Mouse (Mus musculus): ENCODE data around the gene Gad1.

Gene Gad1

DNA sequence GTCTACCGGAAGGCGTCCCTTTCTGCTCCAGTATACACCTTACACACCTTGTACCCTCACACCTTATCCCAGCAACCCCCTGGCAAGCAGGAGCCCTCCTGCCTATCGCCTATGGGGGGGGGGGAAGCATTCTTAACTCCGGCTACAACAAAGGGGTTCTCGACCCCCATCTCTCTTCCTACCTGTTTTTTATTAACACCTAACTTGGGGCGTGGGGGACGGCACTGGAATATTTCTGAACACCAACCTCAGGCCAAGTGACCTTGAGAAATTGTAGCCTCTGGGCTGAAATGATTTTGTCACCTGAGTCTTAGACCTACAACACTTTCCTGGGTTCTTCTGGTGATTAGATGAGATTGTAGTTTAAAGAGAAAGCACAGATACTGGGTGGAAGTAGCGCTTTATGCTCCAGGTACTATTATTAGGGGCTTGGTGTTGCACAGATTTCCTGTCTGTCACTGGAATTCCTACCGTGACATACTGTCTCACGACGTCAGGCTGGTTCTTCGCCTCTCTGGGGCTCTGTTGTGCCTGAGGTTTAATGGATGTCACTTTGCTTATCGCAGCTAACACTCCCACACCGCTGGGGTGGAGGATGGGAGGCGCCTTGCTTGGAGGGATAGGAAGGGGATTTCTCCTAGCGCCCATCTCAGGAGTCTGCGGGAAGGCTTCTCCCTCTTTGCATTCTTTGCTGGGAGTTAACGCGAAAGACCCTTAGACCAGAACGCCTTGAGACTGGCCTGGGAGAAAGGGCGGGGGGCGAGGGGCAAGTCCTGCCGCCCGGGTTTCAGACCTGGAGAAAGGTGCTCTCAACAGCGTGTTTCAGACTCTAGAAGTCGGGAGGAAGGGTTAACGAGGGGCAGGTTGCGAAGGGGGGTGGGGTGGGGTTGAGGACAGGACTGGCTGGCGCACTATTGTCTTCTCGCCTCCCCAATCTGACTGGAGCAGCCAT is 13.1 kb downstream of the Gad1 start:
- DNase-seq, result no peak

GRCm38 (mm10) chr2:70566603-70566981 is 13.7 kb downstream of the Gad1 start:
- DNase-seq, result no peak

- DNase-seq, result no peak
Observed at GRCm38 (mm10) chr2:70567071-70567681, 14.3 kb downstream of the Gad1 start.

DNA sequence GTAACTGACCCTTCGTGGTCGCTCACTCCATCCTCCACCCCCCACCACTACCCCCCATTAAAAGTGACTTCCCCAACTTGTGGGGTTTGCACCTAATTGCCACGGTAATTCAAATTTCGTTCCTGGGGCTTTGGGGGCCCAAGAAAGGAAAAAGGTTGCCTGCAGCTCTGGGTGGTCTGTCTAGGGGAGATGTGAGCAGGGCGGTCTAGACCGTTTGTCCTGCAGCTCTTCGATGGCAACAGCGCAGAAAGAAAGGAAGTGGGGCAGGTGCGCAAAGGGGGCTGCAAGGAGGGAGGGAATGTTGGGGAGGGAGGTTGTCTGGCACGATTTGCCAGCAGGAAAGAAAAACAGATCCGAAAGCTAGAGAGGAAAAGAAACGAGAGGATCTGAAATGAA is 14.8 kb downstream of the Gad1 start:
- DNase-seq, result no peak

DNA sequence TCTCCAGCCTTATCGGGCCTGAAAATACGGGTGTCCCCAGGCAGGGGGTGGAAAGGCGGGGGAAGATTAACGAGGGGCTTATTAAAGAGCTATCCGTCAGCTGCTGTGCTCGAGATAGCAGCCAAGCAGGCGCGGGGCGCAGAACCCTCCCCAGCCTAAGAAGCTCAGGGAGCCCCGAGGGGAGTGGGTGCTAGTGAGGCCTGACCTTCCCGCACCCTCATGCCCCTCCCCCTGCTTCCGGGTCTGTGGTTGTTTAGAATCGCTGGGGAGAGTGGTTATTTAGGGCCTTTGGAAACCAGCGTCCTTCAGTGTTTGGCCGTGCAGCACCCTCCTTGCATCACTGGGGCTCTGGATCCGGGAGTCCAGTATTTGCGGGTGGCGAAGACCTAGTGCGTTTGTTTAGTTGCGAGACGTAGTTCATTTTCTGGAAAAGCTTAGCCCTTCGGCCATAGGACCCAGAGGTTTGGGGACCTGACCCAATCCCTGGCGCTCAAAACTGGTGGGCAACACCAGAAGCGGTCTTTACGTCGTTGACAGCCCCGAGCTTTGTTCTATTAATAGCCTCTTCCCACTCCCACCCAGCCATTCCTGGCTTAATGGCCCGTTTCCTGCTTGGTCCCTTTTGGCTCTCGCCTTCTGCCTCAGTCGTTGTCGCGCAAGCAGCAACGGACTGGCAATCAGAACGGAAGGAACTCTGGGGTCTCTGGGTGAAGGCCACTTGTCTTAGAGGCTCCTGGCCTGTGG is 15.5 kb downstream of the Gad1 start:
- DNase-seq, result no peak

- DNase-seq, result no peak
Observed at GRCm38 (mm10) chr2:70571698-70572097, 18.8 kb downstream of the Gad1 start.

GRCm38 (mm10) chr2:70572251-70572650 is 19.4 kb downstream of the Gad1 start:
- DNase-seq, result no peak

DNA sequence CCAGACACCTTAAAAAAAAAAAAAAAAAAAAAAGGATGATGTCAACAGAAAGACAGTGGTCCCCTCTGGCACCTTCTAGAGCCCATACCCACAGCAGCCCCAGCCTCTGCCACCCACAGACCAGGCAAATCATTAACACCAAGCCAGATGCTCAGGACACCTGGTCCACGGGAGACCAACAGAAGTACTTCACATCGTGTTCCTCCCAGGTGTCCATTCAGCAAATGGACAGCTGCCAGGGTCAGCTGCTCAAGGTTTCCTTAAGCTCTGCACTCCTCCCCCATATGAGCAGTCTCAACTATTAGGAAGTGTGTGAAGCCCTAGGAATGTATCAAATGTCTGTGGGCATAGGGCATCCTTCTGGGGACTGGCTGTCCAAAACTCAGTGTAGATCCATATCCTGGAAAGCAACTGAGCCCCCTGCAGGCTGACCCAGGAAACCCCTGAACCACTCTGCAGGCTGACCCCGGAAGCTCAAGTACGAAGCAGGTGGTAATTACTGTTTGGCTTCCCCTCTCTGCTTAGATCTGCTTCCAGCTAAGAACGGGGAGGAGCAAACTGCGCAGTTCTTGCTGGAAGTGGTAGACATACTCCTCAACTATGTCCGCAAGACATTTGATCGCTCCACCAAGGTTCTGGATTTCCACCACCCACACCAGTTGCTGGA is 20.8 kb downstream of the Gad1 start:
- DNase-seq, result no peak

DNA sequence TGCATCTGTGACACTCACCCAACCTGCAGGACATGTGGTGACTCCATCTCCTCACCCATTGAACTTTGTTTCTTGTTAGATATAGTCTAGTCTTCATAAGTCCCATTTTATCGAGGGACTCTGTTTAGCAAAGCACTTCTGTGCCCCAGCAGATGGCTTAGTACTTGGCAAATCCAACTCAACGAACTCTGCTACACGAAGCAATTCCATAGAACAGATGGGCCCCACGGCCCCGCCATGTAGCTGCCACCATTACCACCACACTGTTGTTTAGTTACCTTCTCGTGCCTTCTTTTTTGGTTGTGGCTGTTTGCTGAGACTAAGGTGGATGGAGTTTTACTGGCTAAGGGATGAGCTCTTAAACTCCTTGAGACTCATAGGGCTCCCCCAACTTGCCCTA is 35.3 kb downstream of the Gad1 start:
- DNase-seq, result peak; percentile 56

- peak; percentile 75 for DNase-seq
Observed at GRCm38 (mm10) chr2:70592432-70592831, 39.6 kb downstream of the Gad1 start.

DNA sequence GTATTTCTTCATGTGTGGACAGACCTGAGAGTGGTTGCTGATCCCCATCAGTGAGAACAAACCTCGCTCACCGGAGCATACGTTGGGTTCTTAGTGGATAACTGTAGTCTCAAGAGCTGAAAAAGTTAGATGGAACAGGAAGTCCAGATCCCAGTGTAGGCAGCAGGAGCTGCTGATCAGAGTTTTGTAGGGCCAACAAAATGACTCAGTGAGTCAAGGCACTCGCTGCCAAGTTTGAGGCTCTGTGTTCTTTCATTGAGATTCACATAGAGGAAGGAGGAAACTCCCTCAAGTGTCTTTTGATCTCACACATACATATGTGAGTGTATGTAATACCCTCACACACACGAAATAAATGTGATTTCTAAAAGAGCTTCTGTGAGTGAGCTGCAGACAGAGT is 40.8 kb downstream of the Gad1 start:
- DNase-seq, result no peak

GRCm38 (mm10) chr2:70595896-70596295 is 43.0 kb downstream of the Gad1 start:
- no peak for DNase-seq

DNA sequence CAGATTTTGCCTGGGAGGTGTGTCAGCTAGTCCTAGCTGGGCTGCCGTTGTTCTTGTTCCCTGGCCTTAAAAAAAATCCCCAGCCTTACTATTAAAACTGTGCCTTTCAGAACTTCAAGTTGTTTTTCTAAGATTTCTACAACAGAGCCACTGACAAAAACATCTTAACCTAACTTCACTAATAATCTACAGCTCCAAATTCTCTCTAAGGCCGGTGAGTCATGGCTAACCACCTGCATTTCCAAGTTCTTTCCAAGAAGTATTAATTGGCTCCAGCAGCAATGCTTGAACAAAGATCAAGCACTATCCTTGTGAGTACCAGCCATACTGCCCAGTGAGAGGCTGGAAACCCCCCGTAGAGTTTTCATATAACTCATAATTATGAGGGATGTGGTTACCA is 56.9 kb downstream of the Gad1 start:
- DNase-seq, result no peak

GRCm38 (mm10) chr2:70614745-70615351 is 62.0 kb downstream of the Gad1 start:
- no peak for DNase-seq

GRCm38 (mm10) chr2:70616076-70616475 is 63.2 kb downstream of the Gad1 start:
- no peak for DNase-seq

DNA sequence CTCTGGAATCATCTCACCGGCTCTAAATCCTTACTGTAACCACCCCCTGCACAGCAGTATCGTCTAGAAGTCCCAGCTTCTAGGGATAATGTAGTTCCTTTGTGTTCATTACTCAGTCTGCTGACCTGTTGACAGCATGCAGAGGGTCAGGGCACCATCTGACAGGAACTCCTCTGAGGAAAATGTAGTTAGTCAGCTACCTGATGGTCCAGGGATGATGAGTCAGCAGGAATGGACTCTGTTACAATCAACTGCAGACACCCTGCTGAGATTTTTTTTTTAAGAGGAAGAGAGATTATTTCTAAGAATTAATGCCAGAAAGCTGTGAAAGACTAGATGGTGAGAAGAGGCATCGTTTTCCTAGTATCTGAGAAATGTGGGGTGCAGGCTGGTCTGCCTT is 63.7 kb downstream of the Gad1 start:
- no peak for DNase-seq

DNA sequence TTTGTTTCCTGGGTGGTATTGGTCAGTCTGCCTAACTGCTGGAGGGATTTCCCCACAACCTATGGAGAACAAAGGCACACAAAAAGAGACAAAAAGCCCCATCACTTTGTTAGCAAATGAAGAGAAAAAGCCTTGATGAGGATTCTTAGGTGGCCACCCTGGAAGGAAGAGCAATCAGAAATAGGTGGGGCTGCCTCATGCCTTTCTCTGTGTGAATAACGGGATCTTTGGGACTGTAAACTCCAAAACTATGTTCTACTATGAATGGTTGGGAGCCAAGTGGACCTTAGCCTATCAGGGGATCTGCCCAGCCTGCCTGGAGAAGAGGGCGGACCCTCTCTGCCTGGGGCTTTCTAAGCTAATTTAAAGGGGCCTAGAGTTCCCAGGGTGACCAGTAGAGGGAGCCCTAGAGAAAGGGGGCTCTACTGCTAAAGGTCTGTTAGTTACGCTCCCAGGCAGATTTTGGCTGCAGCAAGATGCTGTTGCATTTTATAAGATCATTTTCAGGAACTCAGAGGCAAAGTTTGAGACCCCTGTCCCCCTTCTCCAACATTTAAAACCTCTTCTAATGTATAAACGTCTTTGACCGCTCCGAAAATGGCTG is 66.5 kb downstream of the Gad1 start:
- DNase-seq, result no peak

GRCm38 (mm10) chr2:70620225-70620624 is 67.4 kb downstream of the Gad1 start:
- DNase-seq, result peak; percentile 49

DNA sequence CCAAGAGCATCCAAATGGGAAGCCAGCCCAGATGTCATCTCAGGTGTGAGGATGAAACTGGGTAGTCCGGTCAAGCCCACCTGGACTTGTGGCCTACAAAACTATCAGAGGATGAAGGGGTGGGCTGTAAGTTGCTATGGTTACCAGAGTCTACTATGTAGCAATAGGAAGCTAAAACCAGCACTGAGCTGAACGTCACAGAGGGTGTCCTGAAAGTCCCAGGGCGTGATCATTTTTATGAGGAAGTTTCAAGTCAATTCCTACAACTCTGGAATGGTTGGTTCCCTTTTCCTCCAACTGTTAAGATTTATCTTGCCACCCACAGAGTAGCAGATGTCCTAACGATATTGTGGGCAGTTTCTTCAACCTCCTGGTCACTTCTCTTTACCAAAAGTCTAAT is 69.4 kb downstream of the Gad1 start:
- no peak for DNase-seq

- DNase-seq, result no peak
Observed at GRCm38 (mm10) chr2:70625761-70626160, 72.9 kb downstream of the Gad1 start.

DNA sequence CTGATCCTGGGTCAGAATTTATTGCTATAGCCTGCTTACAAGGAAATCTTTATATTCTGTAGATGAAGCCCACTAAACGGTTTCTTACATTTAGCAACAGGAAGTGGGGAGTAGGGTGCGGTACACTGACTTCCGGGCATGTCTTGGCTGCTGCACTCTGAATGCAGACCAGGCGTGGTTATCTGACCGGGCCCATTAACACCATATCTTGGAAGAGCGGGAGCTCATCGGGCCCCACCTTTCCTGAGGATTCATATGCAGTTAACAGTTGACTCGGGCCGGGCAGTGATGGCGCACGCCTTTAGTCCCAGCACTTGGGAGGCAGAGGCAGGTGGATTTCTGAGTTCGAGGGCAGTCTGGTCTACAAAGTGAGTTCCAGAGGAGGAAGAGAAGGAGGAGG is 75.5 kb downstream of the Gad1 start:
- no peak for DNase-seq

- DNase-seq, result peak; percentile 11
Observed at GRCm38 (mm10) chr2:70629339-70629761, 76.5 kb downstream of the Gad1 start.
